Mouse (Mus musculus) frontal cortex, postnatal 25 days (tissue): ENCODE results near the gene Vmn1r34.
"Not testable (repeated sequence)": the region's sequence is repeated elsewhere in the genome, so short reads cannot be mapped to it uniquely, and the experiment has no call there.

Experiments
- DNase-seq, 2 experiments: peaks; one replicate each; pipeline ENCODE4 v3.0.0; 2022; ENCODE audit warnings: low spot score in 2 of 2

The Vmn1r34 gene

GRCm38 (mm10) chr6:66643779-66644178 lies at the start of gene Vmn1r34:
TSS of gene Vmn1r34 (minus strand) at chr6:66643879.
- no peak for DNase-seq

DNA sequence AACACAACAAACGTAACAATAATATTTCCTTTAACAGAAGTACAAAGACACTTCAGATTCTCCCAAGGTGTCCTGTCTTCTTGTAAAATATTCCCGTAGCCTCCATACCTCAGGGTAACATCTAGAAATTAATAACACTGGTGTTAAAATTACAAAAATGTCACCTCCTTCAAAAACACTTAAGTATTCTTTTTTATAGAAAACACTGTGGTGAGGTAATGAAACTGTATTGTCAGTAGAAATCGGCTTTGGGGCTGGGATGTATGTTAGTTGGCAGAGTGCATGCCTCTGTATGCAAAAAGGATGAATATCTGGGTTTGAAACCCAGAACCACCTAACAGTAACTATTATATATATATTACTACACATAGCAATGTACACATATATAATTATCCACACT lies 42.1 kb upstream of the Vmn1r34 start, which contains the start of gene Vmn1r35:
Gene Vmn1r35, minus strand, starts transcription at position 101 of the 400 bp plus-strand sequence.
- no peak for DNase-seq

GRCm38 (mm10) chr6:66618182-66618581 lies 25.5 kb downstream of the Vmn1r34 start, which contains the start of gene Vmn1r33:
TSS of gene Vmn1r33 (minus strand) at chr6:66618282.
- DNase-seq = not testable (repeated sequence)

GRCm38 (mm10) chr6:66595804-66596203 lies 47.9 kb downstream of the Vmn1r34 start:
- no peak for DNase-seq
